20 mouse cellular contexts compared by ENCODE assay signal in genomic region chr12:51701723-51702122, GRCm38 (mm10). TPM values are rescaled to one million over a fixed set of nuclear protein-coding genes. Genes with fewer than 3 reads are reported as not detected.
DNase-seq lines count a peak whose midpoint lies in the region; ATAC-seq and TF ChIP-seq lines count a peak whose summit lies in the region.
"Had no signal": no experiment of that assay in that cellular context is flagged by ENCODE, and none has a peak within 500 bp of the region (broad histone marks: within the 10 kb centered on the region; RNA-seq: fewer than 3 reads in every experiment).

No protein-coding gene starts in this region.

- H3K4me2 ChIP-seq in liver, embryonic 14.5 days (ENCODE audit: low read depth): no peak overlapping the region
- H3K4me2 ChIP-seq in liver, embryonic 11.5 days: no peak overlapping the region
- H3K4me2 ChIP-seq: forebrain, embryonic 15.5 days; heart, embryonic 12.5 days; liver, embryonic 13.5 days had no signal

- peaks cover 16 to 31% of the 10 kb centered on the region in 2 experiments for H3K4me1 ChIP-seq in liver, embryonic 14.5 days (replicated peaks; ENCODE audit: control insufficient read depth in 2 of 2, insufficient read depth in 2 of 2, low read length in 1 of 2)
- H3K4me1 ChIP-seq in liver, embryonic 11.5 days (replicated peaks; ENCODE audit: control insufficient read depth, insufficient read depth, low read length): peaks cover 9% of the 10 kb centered on the region
- H3K4me1 ChIP-seq: forebrain, embryonic 15.5 days had no signal

- H3K36me3 ChIP-seq in liver, embryonic 14.5 days (replicated peaks; ENCODE audit: control insufficient read depth, insufficient read depth, low read depth): no peaks in the 10 kb centered on the region
- H3K36me3 ChIP-seq in liver, embryonic 11.5 days (ENCODE audit: control insufficient read depth, insufficient read depth, low read length): no peaks in the 10 kb centered on the region
- H3K36me3 ChIP-seq: forebrain, embryonic 15.5 days had no signal

- TF ChIP-seq CTCF in gastrocnemius, adult 2 months (IDR thresholded peaks at IDR 0.05): peak; percentile 24; the same call in 1 of the 2 replicates
- TF ChIP-seq CTCF in liver, embryonic 14.5 days (IDR thresholded peaks at IDR 0.05; ENCODE audit: low read depth): peak; percentile 30; the same call in 1 of the 2 replicates

- no peak overlapping the region for H3K9ac ChIP-seq in liver, embryonic 14.5 days (replicated peaks)
- no peak overlapping the region for H3K9ac ChIP-seq in liver, embryonic 11.5 days (ENCODE audit: low read depth, low read length)
- H3K9ac ChIP-seq: forebrain, embryonic 15.5 days; heart, embryonic 12.5 days; liver, embryonic 13.5 days had no signal

- ATAC-seq in liver, embryonic 14.5 days (ENCODE audit: insufficient read depth): no peak
- ATAC-seq in liver, embryonic 11.5 days (replicated peaks; ENCODE audit: low FRiP score): no peak
- ATAC-seq: forebrain, embryonic 15.5 days; hindbrain, embryonic 16.5 days had no signal

- H3K9me3 ChIP-seq in liver, embryonic 14.5 days (ENCODE audit: control insufficient read depth, low read length): peaks cover 3% of the 10 kb centered on the region
- peaks cover 3% of the 10 kb centered on the region; the same call in 1 of the 2 replicates for H3K9me3 ChIP-seq in liver, embryonic 11.5 days (ENCODE audit: control insufficient read depth, low read length)
- H3K9me3 ChIP-seq: forebrain, embryonic 15.5 days; heart, embryonic 12.5 days had no signal

- H3K4me3 ChIP-seq in gastrocnemius, adult 2 months: no peak overlapping the region
- no peak overlapping the region for H3K4me3 ChIP-seq in liver, embryonic 14.5 days (ENCODE audit: insufficient read depth in 1 of 2, low read depth in 2 of 2, low read length in 2 of 2)
- H3K4me3 ChIP-seq in liver, embryonic 11.5 days (ENCODE audit: low read depth, low read length): no peak overlapping the region
- H3K4me3 ChIP-seq: forebrain, embryonic 15.5 days; heart, embryonic 12.5 days; liver, embryonic 13.5 days had no signal

- no peak overlapping the region for H3K27ac ChIP-seq in gastrocnemius, adult 2 months
- H3K27ac ChIP-seq in liver, embryonic 14.5 days: no peak overlapping the region
- H3K27ac ChIP-seq in liver, embryonic 11.5 days (ENCODE audit: low read depth, low read length): no peak overlapping the region
- H3K27ac ChIP-seq: forebrain, embryonic 15.5 days; liver, embryonic 13.5 days had no signal

- no peaks in the 10 kb centered on the region for H3K27me3 ChIP-seq in liver, embryonic 14.5 days (ENCODE audit: control insufficient read depth, insufficient read depth, low read length)
- no peaks in the 10 kb centered on the region for H3K27me3 ChIP-seq in liver, embryonic 11.5 days (replicated peaks; ENCODE audit: control insufficient read depth, insufficient read depth, low read length)
- H3K27me3 ChIP-seq: forebrain, embryonic 15.5 days; heart, embryonic 12.5 days; liver, embryonic 13.5 days had no signal

- intact Hi-C loops in gastrocnemius, adult 2 months (cut with DNase I): no loop called here

- no peak for DNase-seq in gastrocnemius, adult 2 months
- no peak for DNase-seq in gastrocnemius, postnatal 4 days (ENCODE audit: low spot score in 2 of 2)
- DNase-seq in liver, embryonic 14.5 days (ENCODE audit: low read depth in 3 of 3, low spot score in 3 of 3): no peak
- no peak for DNase-seq in liver, embryonic 11.5 days (ENCODE audit: low spot score)
- DNase-seq in CD4-positive helper T cell, adult 2 months (ENCODE audit: low read depth, low spot score): peak; percentile 35
- DNase-seq in R1 (ENCODE audit: low read depth, low spot score): peak; percentile 88
- DNase-seq in kidney, adult 9 months: no peak
- no peak for DNase-seq in urinary bladder, adult 2 months (ENCODE audit: low spot score)
- DNase-seq: cerebellum, adult 18-20 months; cerebellum, postnatal 25 days; embryo, embryonic 11 days; gastrocnemius, postnatal 36 days; heart, postnatal 4 days; kidney, adult 18-20 months; kidney, postnatal 14 days; liver, embryonic 13.5 days; thymus, postnatal 36 days had no signal

- no peak for TF ChIP-seq EP300 in liver, embryonic 14.5 days (IDR thresholded peaks at IDR 0.05; ENCODE audit: low read depth)

RNA-seq across cellular contexts. Expression of gene Strn3, which starts 10.0 kb away (rescaled TPM):
- 100 to 1,000 TPM; 142 to 174 TPM for total RNA-seq in gastrocnemius, adult 2 months (2021)
- 100 to 1,000 TPM; 137 to 152 TPM for total RNA-seq in gastrocnemius, postnatal 4 days (2021)
- 8.3 and 14.2 TPM in 2 replicates for polyA plus RNA-seq in liver, embryonic 14.5 days (2012; rRNA removed)
- polyA plus RNA-seq in liver, embryonic 14.5 days (2014; fragmentation: Nextera tagmentation; extraction: Ambion mirVana): 14.9 and 15.5 TPM in 2 replicates
- 30.3 and 31.0 TPM in 2 replicates for polyA plus RNA-seq in liver, embryonic 11.5 days (2014; fragmentation: Nextera tagmentation; extraction: Ambion mirVana)
- 57.3 and 66.6 TPM in 2 replicates for polyA plus RNA-seq in urinary bladder, adult 2 months (2012; rRNA removed)

RNA-seq across cellular contexts. Expression of gene Ap4s1, which starts 10.9 kb away (rescaled TPM):
- 10 to 100 TPM; 60.2 to 61.3 TPM for total RNA-seq in gastrocnemius, adult 2 months (2021)
- 10 to 100 TPM; 29.8 to 36.8 TPM for total RNA-seq in gastrocnemius, postnatal 4 days (2021)
- 4.6 and 6.4 TPM in 2 replicates for polyA plus RNA-seq in liver, embryonic 14.5 days (2012; rRNA removed)
- polyA plus RNA-seq in liver, embryonic 14.5 days (2014; fragmentation: Nextera tagmentation; extraction: Ambion mirVana): 16.4 and 16.8 TPM in 2 replicates
- 23.2 and 26.5 TPM in 2 replicates for polyA plus RNA-seq in liver, embryonic 11.5 days (2014; fragmentation: Nextera tagmentation; extraction: Ambion mirVana)
- 32.5 and 39.1 TPM in 2 replicates for polyA plus RNA-seq in urinary bladder, adult 2 months (2012; rRNA removed)

Comparison
In these comparisons a context has a peak if more than half of its experiments do, and no peak if none do; other contexts are left out.
1. DNase-seq: peak in CD4-positive helper T cell, adult 2 months (single experiment) and R1 (single experiment); none in gastrocnemius, adult 2 months (single experiment), gastrocnemius, postnatal 4 days (0 of 2), liver, embryonic 14.5 days (0 of 3), liver, embryonic 11.5 days (single experiment), kidney, adult 9 months (single experiment) and urinary bladder, adult 2 months (single experiment).